Mouse (Mus musculus) urinary bladder, postnatal 4 days (tissue): ENCODE measurements at regions not wholly inside any gene's neighbourhood (a gene's known extent, or its start where the extent isn't known, plus 50 kb on each side); places are given as distances from the start of the nearest gene placed in this dataset.

Source experiments
- DNase-seq, 2 experiments: peaks; one replicate each; pipeline ENCODE4 v3.0.0; 2021 to 2022; ENCODE audit warnings: low spot score in 2 of 2

- DNase-seq: no peak
Measured at GRCm38 (mm10) chr16:30160399-30160798, 96.2 kb downstream of the Hes1 start.

- no peak for DNase-seq
Measured at GRCm38 (mm10) chr16:30163303-30163702, 99.1 kb downstream of the Hes1 start.

GRCm38 (mm10) chr16:30165667-30166180 lies 101.5 kb downstream of the Hes1 start:
- DNase-seq: no peak

GRCm38 (mm10) chr16:30171381-30172079 lies 95.8 kb downstream of the Cpn2 start:
- peak; percentile 76 to 83 for DNase-seq

- DNase-seq: no peak
Measured at GRCm38 (mm10) chr16:30172136-30172731, 95.1 kb downstream of the Cpn2 start.

DNA sequence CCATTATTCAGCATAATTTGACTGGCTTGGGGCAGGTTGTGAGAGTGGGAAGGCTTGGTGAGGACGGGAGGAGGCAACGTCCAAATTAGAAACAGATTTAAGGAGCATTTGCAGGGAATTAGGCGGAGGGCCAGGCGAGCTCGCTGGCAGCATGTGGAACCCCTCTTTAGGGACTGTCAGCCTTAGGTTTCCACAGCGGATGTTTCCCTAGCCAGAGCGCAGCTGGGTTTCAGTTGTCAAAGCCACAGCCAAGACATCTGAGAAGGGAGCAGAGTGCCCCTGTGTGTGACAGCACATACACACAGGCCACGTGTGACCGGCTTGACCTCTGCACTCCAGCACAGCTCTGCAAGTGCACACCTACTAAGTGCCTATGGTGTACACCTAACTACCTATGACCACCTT lies 94.5 kb downstream of the Cpn2 start:
- DNase-seq: peak; percentile 69 to 70

DNA sequence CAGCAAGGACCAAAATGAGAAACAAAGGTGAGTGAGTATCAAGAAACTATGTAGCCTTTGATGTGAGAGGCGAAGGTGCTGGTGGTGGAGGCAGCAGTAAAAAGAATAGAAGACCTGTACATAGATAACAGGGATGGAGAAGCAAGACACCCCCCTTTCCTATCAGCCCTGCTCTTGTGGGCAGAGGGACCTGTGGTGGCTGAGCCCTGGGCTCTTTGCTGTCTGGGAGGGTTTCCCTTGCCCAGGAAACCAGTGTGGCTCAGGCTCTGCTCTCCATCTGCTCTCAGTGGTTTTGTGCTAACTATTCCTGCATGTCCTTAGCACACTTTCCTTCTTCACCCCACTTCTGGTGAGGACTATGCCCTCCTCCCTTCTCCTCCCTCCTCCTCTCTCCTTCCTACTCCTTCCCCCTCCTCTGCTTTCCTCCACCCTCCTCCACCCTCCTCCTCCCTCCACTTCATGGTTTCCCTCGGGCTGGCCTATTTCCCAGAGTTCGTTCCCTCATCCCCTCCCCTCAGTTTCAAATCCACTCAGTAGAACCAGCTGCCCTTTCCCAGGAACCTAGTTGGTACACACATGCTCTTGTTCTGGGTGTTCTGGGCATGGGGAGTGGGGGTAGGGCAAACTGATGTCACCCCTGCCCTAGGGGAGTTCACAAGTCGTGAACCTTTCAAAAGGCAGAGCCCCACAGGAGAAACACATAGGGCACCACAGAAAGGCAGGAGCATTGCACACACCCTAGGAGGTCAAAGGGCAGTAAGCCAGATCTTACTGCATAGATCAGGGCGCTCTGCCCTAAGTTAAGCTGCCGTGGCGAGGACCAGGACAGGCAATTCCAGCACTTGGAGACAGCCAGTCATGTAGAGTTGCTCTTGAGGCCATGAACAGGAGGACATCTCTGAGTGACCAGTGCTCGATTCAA lies 93.1 kb downstream of the Cpn2 start:
- DNase-seq: no peak

GRCm38 (mm10) chr16:30176306-30176705 lies 91.0 kb downstream of the Cpn2 start:
- DNase-seq: no peak

GRCm38 (mm10) chr16:30177769-30178168 lies 89.5 kb downstream of the Cpn2 start:
- DNase-seq: no peak

GRCm38 (mm10) chr16:30178596-30178995 lies 88.7 kb downstream of the Cpn2 start:
- DNase-seq: no peak

DNA sequence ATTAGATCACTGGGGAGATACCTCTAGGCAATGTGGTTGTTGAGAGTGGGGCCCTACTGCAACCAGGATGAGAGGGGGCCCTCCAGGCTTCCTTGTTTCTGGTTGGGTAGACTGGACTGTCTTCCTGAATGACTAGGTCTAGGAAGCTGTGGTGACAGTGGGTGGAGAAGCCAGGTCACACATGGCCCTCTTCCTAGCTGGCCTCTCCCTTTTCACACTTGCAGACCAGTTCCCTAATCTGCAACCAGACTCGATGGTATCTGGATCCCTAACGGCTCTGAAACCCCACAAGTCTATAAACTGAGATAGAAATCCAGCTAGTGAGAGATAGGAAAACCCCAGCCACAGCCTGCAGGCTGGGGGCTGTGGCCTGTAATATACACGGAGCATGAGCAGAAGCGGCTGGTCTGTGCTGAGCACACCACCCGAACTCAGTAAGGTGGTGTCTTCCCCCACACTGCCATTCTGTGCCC lies 87.8 kb downstream of the Cpn2 start:
- no peak for DNase-seq

DNA sequence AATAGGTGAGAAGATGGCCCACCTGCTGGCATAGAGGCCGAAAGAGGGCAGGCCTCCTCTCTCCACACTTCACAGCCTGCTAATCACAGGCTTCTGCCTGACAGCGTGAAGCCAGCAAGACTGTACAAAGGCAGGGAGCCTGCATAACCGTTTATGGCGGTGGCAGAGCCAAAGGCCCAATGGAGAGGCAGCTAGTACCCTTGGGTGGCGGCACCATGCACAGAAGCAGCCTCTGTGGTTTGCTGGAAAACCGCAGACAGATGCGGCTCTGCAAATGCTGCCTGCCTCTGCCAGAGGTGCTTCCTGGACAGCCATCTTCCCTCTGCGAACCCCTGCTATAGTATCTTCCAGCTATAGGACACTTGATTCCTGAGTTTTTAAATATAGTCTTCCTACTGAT lies 86.2 kb downstream of the Cpn2 start:
- DNase-seq: no peak

- DNase-seq: peak; percentile 76 to 79
Measured at GRCm38 (mm10) chr16:30184591-30185265, 82.6 kb downstream of the Cpn2 start.

- no peak for DNase-seq
Measured at GRCm38 (mm10) chr16:30185707-30186106, 81.6 kb downstream of the Cpn2 start.

- DNase-seq: no peak
Measured at GRCm38 (mm10) chr16:30186201-30186700, 81.0 kb downstream of the Cpn2 start.

GRCm38 (mm10) chr16:30186701-30187270 lies 80.5 kb downstream of the Cpn2 start:
- no peak for DNase-seq

GRCm38 (mm10) chr16:30187400-30187799 lies 79.9 kb downstream of the Cpn2 start:
- DNase-seq: no peak

GRCm38 (mm10) chr16:30187907-30188414 lies 79.3 kb downstream of the Cpn2 start:
- DNase-seq: peak; percentile 93 to 95

GRCm38 (mm10) chr16:30188769-30189430 lies 78.4 kb downstream of the Cpn2 start:
- peak in 1 of 2 experiments; percentile 44 for DNase-seq

DNA sequence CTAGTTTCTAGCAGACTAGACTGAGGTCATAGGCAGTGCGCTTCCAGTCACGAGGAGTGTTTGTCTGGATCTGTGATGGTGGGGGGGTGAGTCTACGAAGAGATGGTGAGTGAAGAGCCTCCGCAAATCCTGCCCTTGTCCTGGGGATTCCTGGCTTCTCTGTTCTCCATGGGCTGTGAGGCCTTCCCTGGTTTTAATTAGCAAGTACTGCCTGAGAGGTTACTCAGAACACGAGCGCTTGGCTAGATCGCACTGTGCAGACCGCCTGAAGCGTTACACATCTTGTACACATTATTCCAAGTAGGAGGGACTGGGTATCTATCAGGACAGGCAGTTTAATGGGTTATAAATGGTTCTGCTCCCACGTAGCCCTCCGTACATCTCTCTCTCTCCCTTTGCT lies 76.9 kb downstream of the Cpn2 start:
- no peak for DNase-seq
